Mouse (Mus musculus): ENCODE results near the gene Clec11a.

DNA sequence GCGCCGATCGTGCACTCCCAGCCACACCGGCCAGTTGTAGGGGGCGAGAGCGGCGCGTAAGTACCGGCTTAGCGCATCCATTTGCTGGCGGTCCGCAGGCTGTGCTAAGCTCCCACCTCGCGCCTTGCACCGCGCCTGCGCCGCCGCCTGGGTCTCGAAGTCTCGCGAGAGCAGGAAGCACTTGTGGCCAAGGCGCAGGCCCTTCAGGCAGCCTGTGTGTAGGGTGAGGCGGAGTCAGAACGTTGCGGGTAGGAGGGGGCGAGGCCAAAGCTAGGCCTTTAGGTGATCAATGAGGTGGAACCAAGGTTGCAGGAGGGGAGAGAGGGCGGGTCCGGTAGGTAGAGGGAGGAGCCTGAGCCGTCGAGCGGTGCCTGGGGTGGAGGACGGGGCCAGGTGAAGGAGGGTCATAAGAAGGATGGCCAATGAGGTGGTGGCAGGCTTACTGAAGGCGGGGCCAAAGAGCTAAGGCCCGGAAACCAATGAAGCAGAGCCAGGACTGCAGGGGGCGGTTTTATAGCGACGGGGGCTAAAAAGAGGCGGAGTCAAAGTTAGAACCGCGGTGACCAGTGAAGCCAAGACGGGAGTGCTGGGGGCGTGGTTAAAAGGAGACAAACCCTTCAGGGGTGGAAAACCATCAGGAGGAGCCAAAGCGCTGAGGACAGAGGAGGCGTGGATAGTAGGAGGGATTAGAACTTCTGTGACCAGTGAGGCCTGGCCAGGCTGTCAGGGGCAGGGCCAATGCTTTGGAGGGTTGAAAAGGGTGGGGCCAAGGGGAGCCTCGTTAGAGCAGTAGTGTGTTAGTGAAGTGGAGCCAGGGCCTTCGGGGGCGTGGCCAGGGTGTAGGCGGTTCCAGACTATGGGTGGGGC is 1.7 kb downstream of the Clec11a start:
- TF ChIP-seq GATA1 (IDR thresholded peaks at IDR 0.05; ENCODE audit: low read length) (no peak), TAL1 (IDR thresholded peaks at IDR 0.05; ENCODE audit: low read length) (no peak)

Data from erythroblast, embryonic 14.5 days (primary cell).